Mouse (Mus musculus): Measurements from ENCODE around the gene Fzd10. TPM values are rescaled to one million over a fixed set of nuclear protein-coding genes. Genes with fewer than 3 reads are reported as not detected.

Gene Fzd10
- polyA plus RNA-seq, 1 experiment: not detected

- Histone ChIP-seq H3K4me3 (ENCODE audit: insufficient read depth, low read depth, low read length) (no peak overlapping the region), H3K27ac (ENCODE audit: insufficient read depth, low read depth, low read length) (no peak overlapping the region), H3K4me1 (ENCODE audit: control insufficient read depth, insufficient read depth, low read length) (peaks cover 33% of the 10 kb centered on the region)
- TF ChIP-seq POLR2A (IDR thresholded peaks at IDR 0.05; ENCODE audit: insufficient read depth, low read depth, low read length): no peak
- TF ChIP-seq CTCF (IDR thresholded peaks at IDR 0.05; ENCODE audit: insufficient read depth, low read depth, low read length): no peak
- WGBS: 2% methylated on average over 20 of the region's 20 CpGs
Observed at GRCm38 (mm10) chr5:128598760-128599364, 1.8 kb upstream of the Fzd10 start.

DNA sequence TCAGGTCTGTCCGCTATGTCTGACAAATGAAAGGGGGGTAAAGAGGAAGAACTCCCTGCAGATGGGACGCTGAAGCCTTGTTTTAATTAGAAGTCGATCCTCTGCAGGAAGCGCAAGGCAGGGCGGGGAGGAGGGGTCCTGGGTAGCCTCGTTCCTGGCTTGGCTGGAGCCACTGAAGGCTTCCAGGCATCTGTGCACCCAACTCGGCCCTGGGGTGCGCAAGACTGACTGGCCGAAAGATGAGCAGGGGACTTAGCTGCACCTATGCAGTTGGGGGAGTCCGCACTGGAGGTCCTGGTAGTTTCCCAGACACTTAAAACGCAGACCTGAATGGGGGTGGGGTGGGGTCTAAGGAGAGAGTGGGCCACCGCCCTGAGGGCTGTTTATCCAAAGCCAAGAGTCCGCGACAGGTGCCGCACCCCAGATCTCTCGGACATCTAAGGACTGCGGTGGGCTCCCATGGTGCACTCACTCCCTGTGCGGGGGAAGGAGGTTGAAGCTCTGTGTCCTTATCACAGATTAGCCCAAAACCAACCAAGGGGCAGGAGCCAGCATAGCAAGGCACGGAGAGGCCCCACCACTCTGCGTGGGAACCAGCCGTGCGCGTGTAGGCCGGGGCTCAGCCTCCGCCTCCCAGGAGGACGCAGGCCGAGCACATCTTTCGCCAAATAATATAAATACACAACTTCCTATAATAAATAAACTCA, 1.1 kb upstream of the Fzd10 start:
- 4% methylated on average over 28 of the region's 28 CpGs for WGBS
- no peak for TF ChIP-seq POLR2A (IDR thresholded peaks at IDR 0.05; ENCODE audit: insufficient read depth, low read depth, low read length)
- TF ChIP-seq CTCF (IDR thresholded peaks at IDR 0.05; ENCODE audit: insufficient read depth, low read depth, low read length): no peak
- peaks cover 33% of the 10 kb centered on the region for H3K4me1 ChIP-seq (ENCODE audit: control insufficient read depth, insufficient read depth, low read length)
- no peak overlapping the region for H3K27ac ChIP-seq (ENCODE audit: insufficient read depth, low read depth, low read length)
- peak overlapping the region; percentile 44; the same call in 1 of the 2 replicates for H3K4me3 ChIP-seq (ENCODE audit: insufficient read depth, low read depth, low read length)

DNA sequence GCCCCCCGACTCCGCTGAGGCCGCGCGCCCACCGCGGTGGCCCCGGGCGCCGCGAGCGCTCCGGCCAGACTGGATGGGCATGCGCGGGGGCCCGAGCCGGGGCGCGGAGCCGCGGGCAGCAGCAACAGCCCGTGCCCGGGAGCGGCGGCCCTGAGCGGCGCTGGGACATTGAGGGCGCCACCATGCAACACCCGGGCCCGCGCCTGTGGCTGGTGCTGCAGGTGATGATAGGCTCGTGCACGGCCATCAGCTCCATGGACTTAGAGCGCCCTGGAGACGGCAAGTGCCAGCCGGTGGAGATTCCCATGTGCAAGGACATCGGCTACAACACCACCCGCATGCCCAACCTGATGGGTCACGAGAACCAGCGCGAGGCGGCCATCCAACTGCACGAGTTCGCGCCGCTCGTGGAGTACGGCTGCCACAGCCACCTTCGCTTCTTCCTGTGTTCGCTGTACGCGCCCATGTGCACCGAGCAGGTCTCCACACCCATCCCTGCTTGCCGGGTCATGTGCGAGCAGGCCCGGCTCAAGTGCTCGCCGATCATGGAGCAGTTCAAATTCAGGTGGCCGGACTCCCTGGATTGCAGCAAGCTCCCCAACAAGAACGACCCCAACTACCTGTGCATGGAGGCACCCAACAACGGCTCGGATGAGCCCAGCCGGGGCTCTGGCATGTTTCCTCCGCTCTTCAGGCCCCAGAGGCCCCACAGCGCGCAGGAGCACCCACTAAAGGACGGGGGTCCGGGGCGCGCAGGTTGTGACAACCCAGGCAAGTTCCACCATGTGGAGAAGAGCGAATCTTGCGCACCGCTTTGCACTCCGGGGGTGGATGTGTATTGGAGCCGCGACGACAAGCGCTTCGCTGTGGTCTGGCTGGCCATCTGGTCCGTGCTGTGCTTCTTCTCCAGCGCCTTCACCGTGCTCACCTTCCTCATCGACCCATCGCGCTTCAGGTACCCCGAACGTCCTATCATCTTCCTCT, 684 bp downstream of the Fzd10 start:
- TF ChIP-seq POLR2A (IDR thresholded peaks at IDR 0.05; ENCODE audit: insufficient read depth, low read depth, low read length) (no peak), CTCF (IDR thresholded peaks at IDR 0.05; ENCODE audit: insufficient read depth, low read depth, low read length) (no peak)
- peaks cover 33% of the 10 kb centered on the region for H3K4me1 ChIP-seq (ENCODE audit: control insufficient read depth, insufficient read depth, low read length)
- 2% methylated on average over 87 of the region's 87 CpGs for WGBS
- H3K27ac ChIP-seq (ENCODE audit: insufficient read depth, low read depth, low read length): no peak overlapping the region
- peak overlapping the region; percentile 44 for H3K4me3 ChIP-seq (ENCODE audit: insufficient read depth, low read depth, low read length)

GRCm38 (mm10) chr5:128603693-128604092, 3.0 kb downstream of the Fzd10 start:
- Histone ChIP-seq H3K27ac (ENCODE audit: insufficient read depth, low read depth, low read length) (no peak overlapping the region), H3K4me1 (ENCODE audit: control insufficient read depth, insufficient read depth, low read length) (peaks cover 32% of the 10 kb centered on the region), H3K4me3 (ENCODE audit: insufficient read depth, low read depth, low read length) (no peak overlapping the region)
- 70% methylated on average over 1 of the region's 1 CpGs for WGBS
- no peak for TF ChIP-seq CTCF (IDR thresholded peaks at IDR 0.05; ENCODE audit: insufficient read depth, low read depth, low read length)
- no peak for TF ChIP-seq POLR2A (IDR thresholded peaks at IDR 0.05; ENCODE audit: insufficient read depth, low read depth, low read length)

GRCm38 (mm10) chr5:128606596-128606995, 6.0 kb downstream of the Fzd10 start:
- peaks cover 4% of the 10 kb centered on the region for H3K4me1 ChIP-seq (ENCODE audit: control insufficient read depth, insufficient read depth, low read length)
- H3K27ac ChIP-seq (ENCODE audit: insufficient read depth, low read depth, low read length): no peak overlapping the region

GRCm38 (mm10) chr5:128609091-128609490, 8.4 kb downstream of the Fzd10 start:
- 91% methylated on average over 7 of the region's 7 CpGs for WGBS

More at GRCm38 (mm10) chr5:128606596-128606995, 6.0 kb downstream of the Fzd10 start:
- TF ChIP-seq POLR2A (IDR thresholded peaks at IDR 0.05; ENCODE audit: insufficient read depth, low read depth, low read length): no peak
- TF ChIP-seq CTCF (IDR thresholded peaks at IDR 0.05; ENCODE audit: insufficient read depth, low read depth, low read length): no peak
- no peak overlapping the region for H3K4me3 ChIP-seq (ENCODE audit: insufficient read depth, low read depth, low read length)
- WGBS: 26% methylated on average over 14 of the region's 14 CpGs

GRCm38 (mm10) chr5:128617621-128618020, 17.0 kb downstream of the Fzd10 start:
- TF ChIP-seq POLR2A (IDR thresholded peaks at IDR 0.05; ENCODE audit: insufficient read depth, low read depth, low read length): no peak
- no peak for TF ChIP-seq CTCF (IDR thresholded peaks at IDR 0.05; ENCODE audit: insufficient read depth, low read depth, low read length)
- Histone ChIP-seq H3K27ac (ENCODE audit: insufficient read depth, low read depth, low read length) (no peak overlapping the region), H3K4me1 (ENCODE audit: control insufficient read depth, insufficient read depth, low read length) (no peaks in the 10 kb centered on the region), H3K4me3 (ENCODE audit: insufficient read depth, low read depth, low read length) (no peak overlapping the region)
- 23% methylated on average over 9 of the region's 9 CpGs for WGBS

More at GRCm38 (mm10) chr5:128609091-128609490, 8.4 kb downstream of the Fzd10 start:
- TF ChIP-seq CTCF (IDR thresholded peaks at IDR 0.05; ENCODE audit: insufficient read depth, low read depth, low read length) (no peak), POLR2A (IDR thresholded peaks at IDR 0.05; ENCODE audit: insufficient read depth, low read depth, low read length) (no peak)
- Histone ChIP-seq H3K4me1 (ENCODE audit: control insufficient read depth, insufficient read depth, low read length) (no peaks in the 10 kb centered on the region), H3K4me3 (ENCODE audit: insufficient read depth, low read depth, low read length) (no peak overlapping the region), H3K27ac (ENCODE audit: insufficient read depth, low read depth, low read length) (no peak overlapping the region)

DNA sequence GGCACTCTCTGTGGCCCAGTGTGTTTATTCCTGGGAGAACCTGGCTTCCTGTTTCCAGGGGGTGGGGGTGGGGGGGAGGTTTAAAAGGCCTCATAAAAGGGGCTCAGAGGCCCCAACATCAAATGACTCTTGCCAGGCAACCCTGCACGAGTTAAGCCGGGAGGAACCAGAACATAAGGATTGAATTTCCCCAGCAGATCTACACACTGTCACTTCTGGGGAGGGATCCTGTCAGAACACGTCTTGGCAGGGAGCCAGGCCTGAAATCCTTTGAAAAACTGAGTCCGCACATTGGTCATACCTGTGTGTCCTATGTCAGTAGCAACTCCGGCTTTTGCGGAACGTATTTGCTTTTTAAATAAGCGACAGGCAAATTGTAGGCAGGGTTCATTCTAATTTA, 19.3 kb downstream of the Fzd10 start:
- H3K4me1 ChIP-seq (ENCODE audit: control insufficient read depth, insufficient read depth, low read length): no peaks in the 10 kb centered on the region
- H3K27ac ChIP-seq (ENCODE audit: insufficient read depth, low read depth, low read length): no peak overlapping the region
- H3K4me3 ChIP-seq (ENCODE audit: insufficient read depth, low read depth, low read length): no peak overlapping the region
- 68% methylated on average over 8 of the region's 8 CpGs for WGBS
- no peak for TF ChIP-seq POLR2A (IDR thresholded peaks at IDR 0.05; ENCODE audit: insufficient read depth, low read depth, low read length)
- TF ChIP-seq CTCF (IDR thresholded peaks at IDR 0.05; ENCODE audit: insufficient read depth, low read depth, low read length): no peak
